Mouse (Mus musculus) regulatory T cell (primary cell): ENCODE data around the gene Atp6v0a1.

Experiments used
- in situ Hi-C: fragments of 300-600 bp; cut with MboI, MseI; formaldehyde crosslinking; loops from one replicate; pipeline ENCODE4 v1.15.1; 2025; ENCODE audit warnings: high pct_unique_total_duplicates

Atp6v0a1 gene

GRCm38 (mm10) chr11:101084811-101085210 lies 75.6 kb downstream of the Atp6v0a1 start:
- in situ Hi-C loops = loop anchor here (5.0 kb wide), 1 partner anchor 37 kb away; no protein-coding TSS in a partner anchor

DNA sequence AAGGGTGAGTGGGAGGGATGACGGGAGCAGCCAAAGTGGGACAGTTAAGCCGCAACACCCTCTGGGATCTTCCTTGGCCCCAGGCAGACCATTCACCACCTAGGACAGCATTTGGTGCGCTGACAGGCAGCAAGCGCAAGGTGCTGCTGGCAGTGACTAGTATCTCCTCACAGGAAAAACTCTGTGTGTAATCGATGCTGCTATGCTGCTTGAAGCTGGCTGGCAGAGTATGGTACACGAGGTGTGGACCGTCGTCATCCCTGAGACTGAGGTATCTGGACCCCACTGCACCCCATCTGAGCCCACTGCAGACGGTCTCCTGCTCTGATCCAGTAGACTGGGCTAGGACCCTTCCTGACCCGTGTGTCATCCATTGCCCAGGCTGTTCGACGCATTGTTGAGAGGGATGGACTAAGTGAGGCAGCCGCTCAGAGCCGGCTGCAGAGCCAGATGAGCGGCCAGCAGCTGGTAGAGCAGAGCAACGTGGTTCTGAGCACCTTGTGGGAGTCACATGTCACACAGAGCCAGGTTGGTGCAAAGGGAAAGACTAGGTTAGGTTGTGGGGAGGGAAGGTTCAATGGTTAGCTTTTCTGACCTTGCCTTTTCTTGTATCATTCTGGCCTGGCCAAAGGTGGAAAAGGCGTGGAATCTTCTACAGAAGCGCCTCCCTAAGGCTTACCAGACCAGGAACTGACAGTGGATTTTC lies 76.5 kb downstream of the Atp6v0a1 start:
- in situ Hi-C loops = loop anchor here (5.0 kb wide), 1 partner anchor 37 kb away; no protein-coding TSS in a partner anchor

DNA sequence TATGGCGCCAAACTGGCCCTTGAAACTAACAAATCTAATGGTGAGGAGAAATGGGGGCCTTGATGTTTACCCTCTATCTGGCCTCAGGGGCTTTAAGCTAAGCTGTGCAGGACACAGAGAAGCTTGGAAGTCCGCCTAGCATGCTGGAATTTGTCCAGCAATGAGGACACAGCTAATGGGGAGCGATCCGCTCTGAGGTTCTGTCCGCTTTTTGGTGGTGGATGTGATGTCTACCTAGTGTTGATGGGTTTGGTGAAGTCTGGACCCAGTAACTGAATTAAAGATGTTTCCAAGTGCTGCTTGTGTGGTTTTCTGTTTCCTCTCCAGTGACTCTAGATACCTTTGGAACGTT lies 77.0 kb downstream of the Atp6v0a1 start:
- in situ Hi-C loops = loop anchor here (5.0 kb wide), 1 partner anchor 36 kb away; no protein-coding TSS in a partner anchor

GRCm38 (mm10) chr11:101086756-101087681 lies 77.8 kb downstream of the Atp6v0a1 start, which contains the start of gene Mlx:
Mlx (plus strand) TSS chr11:101087277.
- in situ Hi-C loops = loop anchor here (5.0 kb wide), 1 partner anchor 35 kb away; no protein-coding TSS in a partner anchor

- in situ Hi-C loops = loop anchor here (5.0 kb wide), 1 partner anchor 35 kb away; no protein-coding TSS in a partner anchor
Measured at GRCm38 (mm10) chr11:101087682-101088055, 78.4 kb downstream of the Atp6v0a1 start.

DNA sequence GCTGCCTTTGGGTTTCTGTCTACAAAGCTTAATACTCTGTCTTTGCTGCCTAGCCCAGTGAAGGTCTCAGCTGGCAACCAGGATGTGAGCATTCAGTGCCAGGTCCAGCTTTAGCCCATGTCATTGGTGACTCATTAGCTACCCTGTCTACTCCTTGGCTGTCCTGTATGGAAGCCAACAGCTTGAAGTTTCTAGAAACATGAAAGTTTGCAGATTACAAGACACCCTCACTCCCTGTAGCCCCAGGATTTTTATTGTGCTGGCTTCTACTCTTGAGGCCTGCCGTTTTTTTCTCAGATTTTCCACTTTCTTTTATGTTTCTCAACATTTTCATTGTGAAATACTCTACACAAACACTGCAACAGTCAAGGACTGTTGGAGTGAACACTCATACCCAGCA lies 80.7 kb downstream of the Atp6v0a1 start:
- in situ Hi-C loops = loop anchor here (5.0 kb wide), 1 partner anchor 32 kb away; no protein-coding TSS in a partner anchor

GRCm38 (mm10) chr11:101094930-101095313 lies 85.7 kb downstream of the Atp6v0a1 start:
- in situ Hi-C loops = no loop called here

DNA sequence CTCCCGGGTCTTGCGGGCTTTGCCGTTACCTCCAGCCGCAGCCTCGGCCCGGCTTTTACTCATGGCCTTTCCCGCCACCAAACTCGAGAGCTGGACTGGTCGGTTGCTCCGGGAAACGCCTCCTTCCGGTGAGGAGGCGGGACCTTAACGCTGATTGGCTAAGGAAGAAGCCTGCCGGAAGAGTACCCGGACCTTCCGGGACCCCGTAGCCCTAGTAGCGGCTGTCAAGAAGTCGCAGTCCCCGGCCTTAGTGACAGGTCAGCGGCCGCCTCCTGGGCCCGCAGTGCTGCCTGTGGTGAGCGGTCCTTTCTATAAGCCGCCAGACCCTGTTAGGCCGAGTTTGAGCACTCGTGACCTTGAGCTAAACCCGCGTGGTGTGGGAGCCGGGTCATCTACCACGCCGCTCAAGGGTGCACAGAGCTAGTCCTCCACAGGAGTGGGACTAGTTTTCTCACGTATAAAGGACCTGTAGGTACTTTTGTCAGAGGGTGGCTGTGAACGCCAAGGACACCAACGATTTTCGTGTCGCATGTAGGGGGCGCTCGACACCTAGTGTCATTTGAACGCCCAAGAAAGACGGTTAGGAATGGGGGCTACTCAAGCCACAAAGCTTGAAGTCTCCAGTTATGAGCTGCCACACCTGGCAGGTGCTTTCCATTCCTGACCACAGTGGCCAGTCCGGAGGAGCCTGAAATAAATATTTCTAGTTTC lies 86.2 kb downstream of the Atp6v0a1 start, which contains the start of gene Psmc3ip:
Gene Psmc3ip, minus strand, starts transcription at position 123 of the 711 bp plus-strand sequence.
- in situ Hi-C loops = no loop called here

GRCm38 (mm10) chr11:101098231-101098630 lies 89.0 kb downstream of the Atp6v0a1 start:
- in situ Hi-C loops = no loop called here

DNA sequence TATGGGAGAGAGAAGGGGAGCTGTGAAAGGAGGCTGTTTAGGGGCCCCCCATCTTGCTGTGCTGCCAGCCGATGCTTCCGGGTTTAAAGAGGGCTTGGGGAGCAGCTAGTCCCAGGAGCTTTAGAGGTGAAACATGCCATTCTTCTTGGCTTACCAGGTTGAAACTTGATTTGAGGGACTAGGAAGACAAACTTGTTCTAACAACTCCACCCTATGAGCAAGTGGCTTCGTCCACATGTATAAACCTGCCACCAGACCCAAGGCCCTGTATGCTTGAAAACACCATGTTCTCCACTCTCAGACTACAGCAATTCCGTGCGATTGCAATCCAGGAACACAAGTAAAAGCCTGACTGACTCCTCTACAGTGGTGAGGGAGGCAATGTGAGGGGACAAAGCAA lies 93.8 kb downstream of the Atp6v0a1 start:
- in situ Hi-C loops = no loop called here

- in situ Hi-C loops = no loop called here
Measured at GRCm38 (mm10) chr11:101109351-101109750, 100.1 kb downstream of the Atp6v0a1 start.

DNA sequence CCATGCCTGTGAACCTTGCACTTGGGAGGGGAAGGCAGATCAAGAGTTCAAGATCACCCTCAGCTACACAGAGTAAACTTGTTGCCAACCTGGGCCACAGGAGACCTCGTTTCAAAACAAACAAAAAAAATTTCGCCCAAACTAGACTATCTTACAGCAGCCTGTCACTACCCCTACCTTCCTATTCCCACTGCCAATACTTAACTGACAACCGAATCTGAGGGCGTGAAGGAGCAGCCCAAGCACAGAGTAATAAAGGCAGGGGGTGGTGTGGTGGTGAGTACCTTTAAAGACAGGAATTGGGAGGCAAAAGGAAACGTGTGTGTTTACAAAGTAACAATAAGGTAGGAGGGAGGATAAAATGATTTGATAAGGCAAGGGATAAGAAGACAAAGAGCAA lies 101.5 kb downstream of the Atp6v0a1 start:
- in situ Hi-C loops = no loop called here

- in situ Hi-C loops = no loop called here
Measured at GRCm38 (mm10) chr11:101111178-101111577, 101.9 kb downstream of the Atp6v0a1 start.

DNA sequence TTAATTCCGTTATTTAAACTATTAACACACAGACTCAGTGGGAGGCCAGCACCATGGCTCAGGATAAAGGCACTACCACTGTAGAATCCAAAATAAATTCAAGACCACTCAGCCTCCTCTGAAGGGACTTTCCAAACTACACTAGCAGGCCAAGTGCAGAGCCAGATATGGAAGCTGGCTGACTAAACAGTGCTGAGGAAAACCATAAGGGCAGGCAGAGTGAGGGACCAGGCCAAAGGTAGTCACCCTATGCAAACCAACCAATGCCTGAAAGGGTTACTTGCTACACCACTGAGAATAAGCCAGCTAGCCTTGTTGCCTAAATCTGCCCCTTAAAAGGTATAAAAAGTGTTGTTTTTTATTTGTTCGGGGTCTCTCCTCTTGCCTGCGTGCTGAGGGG lies 102.9 kb downstream of the Atp6v0a1 start:
- in situ Hi-C loops = no loop called here
